Mouse (Mus musculus): ENCODE measurements at regions not wholly inside any gene's neighbourhood (a gene's known extent, or its start where the extent isn't known, plus 50 kb on each side); places are given as distances from the start of the nearest gene placed in this dataset.
"Not testable (repeated sequence)": the region's sequence is repeated elsewhere in the genome, so short reads cannot be mapped to it uniquely, and the experiment has no call there.

DNA sequence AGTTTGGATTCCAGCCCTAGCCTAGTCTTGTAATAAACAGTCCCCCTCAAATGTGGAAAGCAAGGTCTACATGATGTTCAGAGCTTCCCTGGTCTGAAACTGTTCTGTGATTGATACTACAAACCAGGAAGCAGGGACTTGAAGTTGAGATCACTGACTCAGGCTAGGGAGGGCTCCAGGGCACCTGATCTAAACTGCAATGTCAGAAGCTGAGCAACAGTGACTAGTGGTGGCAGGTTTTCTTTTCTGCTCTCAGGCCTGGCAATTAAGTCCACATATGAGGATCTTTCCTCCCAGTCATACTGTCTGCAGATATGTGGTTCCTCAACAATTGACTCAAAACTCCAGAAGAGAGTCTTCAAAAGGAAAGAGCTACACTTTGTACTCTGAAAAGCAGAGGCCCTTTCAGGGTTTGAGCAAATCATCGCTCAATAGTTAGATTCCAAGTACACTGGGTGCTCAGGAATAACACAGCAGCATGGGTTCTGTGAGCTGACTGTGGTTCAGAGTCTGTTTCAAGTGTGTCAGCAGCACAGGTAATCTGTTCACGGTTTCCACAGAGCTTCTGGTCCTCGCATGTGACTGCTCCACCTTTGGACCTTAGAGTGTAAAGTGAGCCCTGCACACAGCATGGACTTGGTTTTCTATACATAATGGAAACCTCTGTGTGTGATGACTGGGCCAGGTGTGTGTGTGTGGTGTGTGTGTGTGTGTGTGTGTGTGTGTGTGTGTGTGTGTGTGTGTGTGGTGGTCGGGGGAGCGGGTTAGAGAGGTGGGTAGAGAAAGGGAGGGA is 165.2 kb downstream of the Tcp10c start:
- not testable (repeated sequence) for TF ChIP-seq POLR2A (IDR thresholded peaks at IDR 0.05; ENCODE audit: borderline replicate concordance, control insufficient read depth, low read depth, low read length); CTCF (IDR thresholded peaks at IDR 0.05; ENCODE audit: control insufficient read depth, insufficient read depth, low read length)
